Mouse (Mus musculus) olfactory bulb, adult 2 months (tissue): Measurements from ENCODE around the gene Dpm3.

ENCODE experiments used
- CTCF ChIP-seq: fragments of 200-500 bp; IDR thresholded peaks from 2 replicates; pipeline ENCODE4 v1.5.1; 2012; ENCODE audit warnings: low read depth, mild to moderate bottlenecking, low read length, moderate library complexity; ENCODE audit not compliant: insufficient read depth
- POLR2A ChIP-seq: fragments of 200-500 bp; IDR thresholded peaks from 2 replicates; pipeline ENCODE4 v1.6.1; 2012; ENCODE audit warnings: mild to moderate bottlenecking, low read depth, low read length, moderate library complexity; ENCODE audit not compliant: insufficient read depth

- no peak for TF ChIP-seq POLR2A
- peak; percentile 81 for TF ChIP-seq CTCF
Measured at GRCm38 (mm10) chr3:89281579-89282290, 22.6 kb downstream of the Dpm3 start.
